Mouse (Mus musculus) heart, embryonic 10.5 days (tissue): ENCODE measurements around the gene Gm10770. TPM values are rescaled to one million over a fixed set of nuclear protein-coding genes. Genes with fewer than 3 reads are reported as not detected.
"Not testable (repeated sequence)": the region's sequence is repeated elsewhere in the genome, so short reads cannot be mapped to it uniquely, and the experiment has no call there.

Source experiments
- DNase-seq: peaks from one replicate; pipeline ENCODE4 v3.0.0-alpha.2; 2017; ENCODE audit warnings: low spot score
- H3K27ac ChIP-seq: fragments of 300-500 bp; sonication (generic); 2 replicates; pipeline ENCODE4 v1.5.1; 2016; ENCODE audit warnings: mild to moderate bottlenecking
- H3K27me3 ChIP-seq: fragments of 300-500 bp; sonication (generic); 2 replicates; pipeline ENCODE4 v1.6.1; 2016; ENCODE audit warnings: mild to moderate bottlenecking; ENCODE audit not compliant: poor library complexity, insufficient read depth, severe bottlenecking
- H3K36me3 ChIP-seq: fragments of 300-500 bp; sonication (generic); 2 replicates; pipeline ENCODE4 v1.6.1; 2016; ENCODE audit warnings: mild to moderate bottlenecking, moderate library complexity
- H3K4me1 ChIP-seq: fragments of 300-500 bp; sonication (generic); 2 replicates; pipeline ENCODE4 v1.6.1; 2016; ENCODE audit warnings: mild to moderate bottlenecking
- H3K4me3 ChIP-seq: fragments of 300-500 bp; sonication (generic); 2 replicates; pipeline ENCODE4 v1.5.1; 2016; ENCODE audit warnings: mild to moderate bottlenecking, moderate library complexity
- H3K9me3 ChIP-seq: fragments of 300-500 bp; sonication (generic); 2 replicates; pipeline ENCODE4 v1.6.1; 2016; ENCODE audit warnings: mild to moderate bottlenecking, moderate library complexity
- WGBS: fragments of 180-500 bp; shearing (Covaris S2); methylation state at CpG from one replicate; pipeline ENCODE4 v1.1.7; 2016; 5-methylcytosine and 5-hydroxymethylcytosine counted together
- polyA plus RNA-seq: library from polyadenylated mRNA; unstranded; fragments of >200 nt; fragmentation: Nextera tagmentation; extraction: Ambion mirVana; gene quantifications from 2 replicates; pipeline ENCODE4 v1.2.1, GENCODE M21; 2016

The Gm10770 gene
- polyA plus RNA-seq = not detected in 2 replicates

DNA sequence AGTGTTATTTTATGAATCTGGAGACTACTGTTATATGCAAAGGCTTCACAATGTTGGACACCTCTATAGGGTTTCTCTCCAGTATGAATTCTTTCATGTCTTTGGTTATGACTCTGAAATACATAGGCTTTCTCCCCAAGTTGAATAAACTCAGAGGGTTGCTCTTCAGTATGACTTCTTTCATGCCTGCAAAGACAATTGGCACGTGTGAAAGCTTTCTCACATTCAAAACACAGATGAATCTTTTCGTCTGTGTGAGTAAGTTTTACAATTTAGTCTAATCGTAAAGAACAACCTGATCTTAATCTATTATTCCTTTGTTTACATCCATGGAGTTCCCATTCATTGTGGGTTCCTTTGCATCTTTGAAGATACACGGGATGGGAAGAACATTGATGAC is at the start of gene Gm10770:
TSS of gene Gm10770 (minus strand) at position 101 of the 400 bp plus-strand sequence.
- DNase-seq, H3K4me1 ChIP-seq, H3K36me3 ChIP-seq, H3K4me3 ChIP-seq, H3K27me3 ChIP-seq, H3K27ac ChIP-seq, H3K9me3 ChIP-seq: not testable (repeated sequence)
- WGBS = 76% methylated on average over 4 of the region's 4 CpGs

DNA sequence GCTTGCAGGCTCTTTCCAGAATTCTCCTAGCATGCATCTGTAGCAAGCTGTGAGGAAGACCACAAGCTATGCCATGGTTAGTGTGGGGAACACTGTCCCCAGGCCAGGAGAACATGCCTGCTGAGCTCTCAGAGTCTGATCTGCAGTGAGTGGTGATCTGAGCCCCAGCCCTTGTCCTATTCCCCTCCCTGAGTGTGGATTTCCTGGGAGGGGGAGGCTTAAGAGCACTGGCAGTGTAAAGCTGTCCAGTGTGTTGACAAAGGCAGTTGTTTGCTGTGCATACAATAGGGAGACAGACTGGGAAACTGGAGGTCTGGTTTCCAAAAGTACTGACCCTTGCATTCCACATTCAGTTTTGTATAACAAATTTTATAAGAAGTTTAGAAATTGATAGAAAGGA is 43.8 kb upstream of the Gm10770 start:
- H3K27ac ChIP-seq, H3K36me3 ChIP-seq, H3K9me3 ChIP-seq, H3K4me3 ChIP-seq, DNase-seq, H3K4me1 ChIP-seq, H3K27me3 ChIP-seq: not testable (repeated sequence)

DNA sequence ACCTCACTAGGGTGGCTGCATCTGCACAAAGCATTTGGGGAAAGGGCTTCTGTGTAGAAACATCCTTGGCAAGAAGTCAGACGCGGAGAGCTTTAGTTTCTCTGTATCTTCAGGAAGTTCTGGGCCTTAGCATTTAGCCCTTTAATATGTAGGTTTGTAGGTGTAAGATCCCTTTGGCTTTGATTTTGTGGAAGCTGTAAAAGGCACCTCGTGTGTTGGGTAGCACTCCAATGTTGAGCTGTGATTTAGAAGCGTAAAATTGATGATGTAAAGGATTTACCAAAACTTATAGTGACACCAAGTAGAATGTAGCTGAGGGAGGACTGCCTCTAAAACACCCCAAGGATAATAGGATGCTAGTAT is 38.9 kb upstream of the Gm10770 start:
- not testable (repeated sequence) for H3K4me1 ChIP-seq, H3K27me3 ChIP-seq, DNase-seq, H3K9me3 ChIP-seq, H3K36me3 ChIP-seq
- Histone ChIP-seq H3K4me3 (peak overlapping the region; percentile 53), H3K27ac (peak overlapping the region; percentile 79; the same call in 1 of the 2 replicates)
- WGBS = 20% methylated on average over 4 of the region's 4 CpGs

DNA sequence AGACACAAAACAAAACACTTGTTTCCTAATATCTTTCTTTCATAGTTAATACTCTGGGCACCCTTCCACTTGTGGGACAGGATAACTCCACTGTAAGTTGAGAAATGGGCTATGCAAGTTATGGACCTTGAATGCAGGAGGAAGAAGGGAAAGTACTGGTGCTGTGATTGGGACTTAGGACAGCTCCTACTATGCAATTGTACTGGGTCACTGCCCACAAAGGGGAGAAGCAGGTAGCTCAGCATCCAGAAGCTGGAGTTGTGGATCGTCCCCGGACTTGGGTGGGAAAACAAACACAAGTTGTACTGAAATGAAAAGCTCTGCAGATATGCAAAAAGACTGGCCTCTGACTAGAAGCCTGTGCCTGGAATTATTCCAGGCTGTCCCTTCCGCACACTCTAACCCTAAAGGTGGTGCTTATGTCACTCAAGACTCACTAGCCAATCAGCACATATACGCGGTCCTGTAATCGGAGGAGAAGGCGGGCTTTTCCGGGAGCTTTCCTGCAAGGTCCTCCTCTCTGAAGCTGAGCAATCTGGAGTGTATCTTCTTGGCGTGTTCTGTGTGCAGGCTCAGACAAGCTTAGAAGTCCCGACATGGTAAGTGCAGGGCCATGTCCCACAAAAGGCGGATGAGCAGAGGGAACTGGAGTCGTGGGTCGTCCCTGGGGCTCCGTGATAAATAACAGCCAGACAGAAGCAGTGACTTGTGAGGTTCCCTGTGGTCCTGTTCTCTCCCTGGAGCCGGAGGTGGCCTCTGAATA is 38.3 kb upstream of the Gm10770 start, which contains the start of gene Zfp937:
TSS of gene Zfp937 (plus strand) at position 474 of the 763 bp plus-strand sequence.
- not testable (repeated sequence) for H3K36me3 ChIP-seq, H3K27me3 ChIP-seq, H3K4me1 ChIP-seq, H3K9me3 ChIP-seq
- 1% methylated on average over 15 of the region's 15 CpGs for WGBS
- Histone ChIP-seq H3K27ac (peak within 1 kb of the TSS; percentile 79; the same call in 1 of the 2 replicates), H3K4me3 (peak within 1 kb of the TSS; percentile 53)
- peak; percentile 78 for DNase-seq

DNA sequence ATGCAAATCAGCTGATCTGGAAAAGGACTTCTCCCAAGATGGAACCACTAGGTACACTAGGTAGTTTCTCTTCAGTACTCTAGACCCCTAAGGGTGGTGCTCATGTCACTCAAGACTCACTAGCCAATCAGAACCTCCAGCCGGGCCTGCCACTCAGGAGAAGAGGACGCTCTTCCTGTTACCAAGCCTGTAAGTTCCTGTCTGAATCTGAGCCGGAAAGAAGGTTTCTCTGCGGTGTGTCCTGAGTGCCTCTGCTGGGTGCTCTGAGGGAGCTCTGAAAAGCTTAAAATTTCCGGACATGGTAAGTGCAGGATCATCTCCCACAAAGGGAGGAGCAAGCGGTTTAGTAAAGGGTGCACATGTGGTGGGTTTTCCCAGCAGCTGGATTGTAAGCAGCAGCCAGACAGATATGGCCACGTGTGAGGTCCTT is 2.1 kb upstream of the Gm10770 start, which contains the start of gene Gm14139:
TSS of gene Gm14139 (plus strand) at position 186 of the 430 bp plus-strand sequence.
- WGBS = 74% methylated on average over 7 of the region's 7 CpGs
- not testable (repeated sequence) for DNase-seq, H3K27ac ChIP-seq, H3K27me3 ChIP-seq, H3K4me1 ChIP-seq, H3K4me3 ChIP-seq, H3K36me3 ChIP-seq, H3K9me3 ChIP-seq

DNA sequence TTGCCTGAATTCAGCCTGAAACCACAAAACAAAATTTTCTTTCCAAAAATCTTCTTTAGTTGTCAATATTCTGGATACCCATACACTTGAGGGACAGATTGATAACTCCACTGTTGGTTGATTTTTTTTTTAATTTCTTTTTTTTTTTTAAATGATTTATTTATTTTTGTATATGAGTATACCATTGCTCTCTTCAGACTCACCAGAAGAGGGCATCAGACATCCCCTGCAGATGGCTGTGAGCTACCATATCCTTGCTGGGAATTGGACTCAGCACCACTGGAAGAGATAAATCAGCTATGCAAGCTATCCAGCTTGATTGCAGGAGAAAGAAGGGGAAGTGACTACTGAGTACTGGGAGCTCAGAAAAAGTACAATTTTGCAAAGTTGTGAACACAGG is 1.6 kb upstream of the Gm10770 start:
- H3K36me3 ChIP-seq, DNase-seq, H3K27ac ChIP-seq, H3K9me3 ChIP-seq, H3K4me1 ChIP-seq, H3K4me3 ChIP-seq, H3K27me3 ChIP-seq: not testable (repeated sequence)

DNA sequence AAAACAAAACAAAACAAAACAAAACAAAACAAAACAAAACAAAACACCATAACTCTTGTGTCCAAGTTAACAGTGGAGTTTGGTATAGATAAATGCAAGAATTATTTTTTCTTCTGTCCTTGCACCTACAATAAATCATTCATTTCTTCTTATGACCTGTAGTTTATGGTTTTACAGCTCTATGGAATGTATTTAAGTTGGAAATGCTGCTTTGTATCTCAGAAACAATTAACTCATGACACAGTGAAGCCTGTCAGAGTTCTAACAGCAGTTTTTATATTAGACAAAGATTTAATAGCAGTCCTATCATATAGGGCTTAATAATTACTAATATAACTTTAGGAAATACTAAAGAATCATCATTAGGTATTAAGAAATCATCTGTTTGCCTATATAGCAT is 5.6 kb downstream of the Gm10770 start:
- H3K27me3 ChIP-seq = no peaks in the 10 kb centered on the region
- DNase-seq = no peak
- H3K36me3 ChIP-seq = no peaks in the 10 kb centered on the region
- no peak overlapping the region for H3K27ac ChIP-seq
- H3K9me3 ChIP-seq = peaks cover 8% of the 10 kb centered on the region; the same call in 1 of the 2 replicates
- no peak overlapping the region for H3K4me3 ChIP-seq
- no peaks in the 10 kb centered on the region for H3K4me1 ChIP-seq

DNA sequence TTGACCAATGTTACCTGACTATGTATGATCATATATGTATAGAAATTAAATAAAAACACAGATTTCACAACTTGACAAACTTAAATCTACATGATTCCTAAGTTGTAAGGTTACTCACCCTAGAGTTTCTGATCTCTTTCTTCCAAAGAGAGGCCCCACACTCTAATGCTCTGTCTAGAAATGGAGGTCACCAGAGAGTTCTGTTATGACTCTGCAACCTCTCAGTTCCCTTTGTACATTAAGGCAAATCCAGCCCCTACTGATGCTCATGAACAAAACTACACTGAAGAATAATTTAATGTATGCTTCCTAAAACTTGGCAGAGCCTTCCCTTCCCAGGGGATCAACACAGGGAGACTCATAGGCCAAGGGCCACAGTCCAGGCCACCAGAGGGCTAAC is 12.8 kb downstream of the Gm10770 start:
- Histone ChIP-seq H3K27ac (no peak overlapping the region), H3K4me3 (no peak overlapping the region), H3K9me3 (no peaks in the 10 kb centered on the region), H3K27me3 (no peaks in the 10 kb centered on the region), H3K4me1 (no peaks in the 10 kb centered on the region), H3K36me3 (no peaks in the 10 kb centered on the region)
- DNase-seq = no peak

DNA sequence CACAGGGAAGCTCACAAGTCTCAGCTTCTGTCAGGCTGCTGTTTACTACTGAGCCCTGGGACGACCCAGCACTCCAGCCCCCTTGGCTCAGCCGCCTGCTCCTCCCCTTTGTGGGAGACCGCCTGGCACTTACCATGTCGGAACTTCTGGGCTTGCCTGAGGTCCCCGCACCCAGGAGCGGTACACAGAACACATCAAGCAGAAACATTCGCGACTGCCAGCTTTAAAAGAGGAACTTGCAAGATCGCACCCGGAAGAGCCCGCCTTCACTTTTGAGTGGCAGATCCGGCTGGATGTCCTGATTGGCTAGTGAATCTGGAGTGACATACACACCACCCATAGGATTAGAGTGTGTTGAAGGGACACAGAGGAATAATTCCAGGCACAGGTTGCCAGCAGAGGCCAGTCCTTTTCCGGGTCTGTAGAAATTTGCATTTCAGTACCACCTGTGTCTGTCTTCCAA is 43.0 kb downstream of the Gm10770 start, which contains the start of gene Zfp120:
TSS of gene Zfp120 (minus strand) at position 274 of the 463 bp plus-strand sequence.
- Histone ChIP-seq H3K4me3 (peak within 1 kb of the TSS; percentile 82), H3K36me3 (peaks cover 16% of the 10 kb centered on the region; the same call in 1 of the 2 replicates), H3K27ac (peak within 1 kb of the TSS; percentile 88), H3K4me1 (peaks cover 7% of the 10 kb centered on the region), H3K27me3 (no peaks in the 10 kb centered on the region), H3K9me3 (no peaks in the 10 kb centered on the region)
- DNase-seq = peak; percentile 96
- under 1% methylated on average over 13 of the region's 13 CpGs for WGBS

DNA sequence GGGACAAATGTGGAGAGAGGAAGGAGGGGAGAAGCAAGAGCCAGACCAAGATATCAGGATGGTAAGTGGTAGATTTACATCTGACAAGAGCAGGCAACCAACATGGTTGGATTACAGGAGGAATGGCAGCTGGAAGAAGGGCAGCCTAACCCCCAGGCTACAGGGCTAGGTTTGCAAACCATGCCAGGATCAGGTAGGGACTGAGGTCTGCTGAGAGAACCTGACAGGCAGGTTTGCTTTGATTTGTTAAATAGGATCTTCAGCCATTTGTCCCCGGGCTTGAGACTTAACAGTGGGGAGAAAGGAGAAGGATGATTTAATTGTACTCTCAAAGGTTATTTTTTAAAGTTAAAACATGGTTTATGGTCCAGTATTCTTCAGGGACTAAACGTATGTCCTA is 46.7 kb downstream of the Gm10770 start:
- Histone ChIP-seq H3K9me3 (no peaks in the 10 kb centered on the region), H3K4me1 (peaks cover 7% of the 10 kb centered on the region), H3K36me3 (peaks cover 35% of the 10 kb centered on the region; the same call in 1 of the 2 replicates), H3K27me3 (no peaks in the 10 kb centered on the region), H3K4me3 (no peak overlapping the region), H3K27ac (no peak overlapping the region)
- WGBS = 75% methylated on average over 2 of the region's 2 CpGs
- no peak for DNase-seq

DNA sequence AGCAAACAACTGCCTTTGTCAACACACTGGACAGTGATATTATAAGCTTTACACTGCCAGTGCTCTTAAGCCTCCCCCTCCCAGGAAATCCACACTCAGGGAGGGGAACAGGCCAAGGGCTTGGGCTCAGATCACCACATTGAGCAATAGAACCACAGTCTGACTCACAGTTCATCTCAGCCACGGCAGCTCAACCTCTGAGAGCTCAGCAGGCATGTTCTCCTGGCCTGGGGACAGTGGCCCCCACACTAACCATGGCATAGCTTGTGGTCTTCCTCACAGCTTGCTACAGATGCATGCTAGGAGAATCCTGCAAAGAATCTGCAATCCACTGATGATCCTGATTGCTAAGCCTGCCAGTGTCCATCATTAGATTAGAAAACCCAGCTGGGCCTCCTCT is 47.5 kb downstream of the Gm10770 start:
- H3K9me3 ChIP-seq, H3K4me1 ChIP-seq, H3K4me3 ChIP-seq, H3K27me3 ChIP-seq, H3K27ac ChIP-seq, DNase-seq: not testable (repeated sequence)
- peaks cover 37% of the 10 kb centered on the region; the same call in 1 of the 2 replicates for H3K36me3 ChIP-seq
- 87% methylated on average over 1 of the region's 1 CpGs for WGBS
